Mouse (Mus musculus): Measurements from ENCODE around the gene Nr1h2. TPM values are rescaled to one million over a fixed set of nuclear protein-coding genes. Genes with fewer than 3 reads are reported as not detected.
A peak's percentile ranks its signal among the peaks of the same experiment; 100 is the strongest.

Nr1h2 gene
- polyA plus RNA-seq, 1 experiment from 2014 or later, result 57.2 TPM

GRCm38 (mm10) chr7:44550409-44550678, 3.4 kb downstream of the Nr1h2 start:
- H3K9ac ChIP-seq (replicated peaks; ENCODE audit: low read depth, low read length), result no peak overlapping the region
- peaks cover 11% of the 10 kb centered on the region; the same call in 1 of the 2 replicates for H3K36me3 ChIP-seq (ENCODE audit: control insufficient read depth, insufficient read depth, low read length)
- no peak overlapping the region for H3K27ac ChIP-seq (ENCODE audit: low read depth, low read length)
- no peak overlapping the region for H3K4me2 ChIP-seq (ENCODE audit: low read depth, low read length)
- no peak overlapping the region for H3K4me3 ChIP-seq (ENCODE audit: low read depth, low read length)
- no peaks in the 10 kb centered on the region for H3K27me3 ChIP-seq (ENCODE audit: control insufficient read depth, insufficient read depth, low read length)
- WGBS, result 96% methylated on average over 12 of the region's 12 CpGs
- no peak for ATAC-seq (ENCODE audit: low read depth)
- peaks cover 16% of the 10 kb centered on the region for H3K4me1 ChIP-seq (ENCODE audit: control insufficient read depth, insufficient read depth, low read length)
- H3K9me3 ChIP-seq (ENCODE audit: control insufficient read depth, low read length), result no peaks in the 10 kb centered on the region

DNA sequence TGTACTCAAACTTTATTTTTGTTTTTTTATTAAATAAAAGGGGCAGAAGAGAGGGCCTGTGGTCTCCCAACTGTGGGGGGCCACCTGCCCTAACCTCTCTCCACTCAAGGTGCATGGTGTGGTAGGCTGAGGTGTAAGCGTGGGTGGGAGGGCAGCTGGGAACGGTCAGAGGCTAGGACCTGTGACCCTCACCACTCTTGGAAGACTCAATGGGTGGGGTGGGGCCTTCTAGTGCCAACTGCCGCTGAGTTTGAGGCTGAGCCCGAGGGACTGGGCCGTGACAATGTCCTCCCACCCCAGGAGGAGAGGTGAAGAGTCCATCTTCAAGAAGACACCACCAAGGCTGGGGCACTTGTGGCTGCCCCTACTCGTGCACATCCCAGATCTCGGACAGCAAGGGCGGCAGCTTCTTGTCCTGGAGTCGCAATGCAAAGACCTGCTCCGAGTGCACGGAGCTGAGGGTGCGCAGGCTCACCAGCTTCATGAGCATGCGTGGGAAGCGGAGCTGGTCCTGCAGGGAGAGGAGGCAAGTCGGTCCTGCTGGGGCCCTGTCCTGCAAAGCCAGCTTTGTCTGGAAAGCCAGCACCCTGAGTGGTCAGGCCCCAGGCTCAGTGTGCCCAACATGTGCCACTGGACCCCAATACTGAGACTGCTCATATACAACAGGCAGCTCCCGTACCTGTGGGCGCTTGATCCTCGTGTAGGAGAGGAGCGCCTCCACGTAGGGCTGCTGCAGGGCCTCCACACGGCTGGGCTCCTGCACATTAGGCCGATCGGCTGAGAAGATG, 3.9 kb downstream of the Nr1h2 start:
- no peak for ATAC-seq (ENCODE audit: low read depth)
- Histone ChIP-seq H3K27ac (ENCODE audit: low read depth, low read length) (no peak overlapping the region), H3K4me2 (ENCODE audit: low read depth, low read length) (no peak overlapping the region), H3K36me3 (ENCODE audit: control insufficient read depth, insufficient read depth, low read length) (peaks cover 11% of the 10 kb centered on the region; the same call in 1 of the 2 replicates), H3K4me3 (ENCODE audit: low read depth, low read length) (no peak overlapping the region), H3K27me3 (ENCODE audit: control insufficient read depth, insufficient read depth, low read length) (no peaks in the 10 kb centered on the region), H3K9ac (replicated peaks; ENCODE audit: low read depth, low read length) (no peak overlapping the region), H3K4me1 (ENCODE audit: control insufficient read depth, insufficient read depth, low read length) (peaks cover 16% of the 10 kb centered on the region), H3K9me3 (ENCODE audit: control insufficient read depth, low read length) (no peaks in the 10 kb centered on the region)
- WGBS, result 95% methylated on average over 23 of the region's 23 CpGs

DNA sequence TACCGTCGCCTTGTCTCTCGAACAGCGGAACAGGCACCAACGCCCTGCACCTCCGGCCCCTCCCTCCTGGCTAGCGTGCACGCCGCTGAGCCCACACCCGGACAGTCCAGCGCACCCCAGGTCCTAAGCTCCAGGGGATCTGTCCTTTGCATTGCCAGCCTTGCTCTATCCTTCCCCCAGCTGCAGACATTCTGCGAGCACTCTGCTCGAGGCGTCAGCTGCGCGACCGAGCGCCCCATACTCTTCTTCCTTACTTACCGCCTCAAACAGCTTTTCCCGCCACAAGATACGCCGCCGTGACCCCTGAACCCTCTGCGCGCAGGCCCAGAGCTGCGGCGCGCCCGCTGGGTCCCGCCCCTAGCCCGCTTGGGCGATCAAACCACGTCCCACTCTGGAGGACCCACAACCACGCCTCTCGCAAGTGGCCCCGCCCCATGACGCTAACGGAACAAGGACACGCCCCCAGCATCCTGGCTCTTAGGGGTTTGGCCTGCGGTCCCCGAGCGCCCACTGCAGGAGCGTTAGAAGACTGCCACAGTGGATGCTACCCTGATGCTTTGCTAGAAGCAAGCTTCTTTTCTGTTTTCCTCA, 5.2 kb downstream of the Nr1h2 start, which contains the start of gene Pold1:
Pold1 (minus strand) TSS at position 353 of the 591 bp plus-strand sequence.
- ATAC-seq (ENCODE audit: low read depth), result peak; percentile 90
- peak within 1 kb of the TSS; percentile 41 for H3K9ac ChIP-seq (replicated peaks; ENCODE audit: low read depth, low read length)
- no peaks in the 10 kb centered on the region for H3K9me3 ChIP-seq (ENCODE audit: control insufficient read depth, low read length)
- peak within 1 kb of the TSS; percentile 86 for H3K4me2 ChIP-seq (ENCODE audit: low read depth, low read length)
- H3K4me3 ChIP-seq (ENCODE audit: low read depth, low read length), result peak within 1 kb of the TSS; percentile 49
- peaks cover 16% of the 10 kb centered on the region for H3K4me1 ChIP-seq (ENCODE audit: control insufficient read depth, insufficient read depth, low read length)
- WGBS, result under 1% methylated on average over 43 of the region's 43 CpGs
- H3K36me3 ChIP-seq (ENCODE audit: control insufficient read depth, insufficient read depth, low read length), result peaks cover 11% of the 10 kb centered on the region; the same call in 1 of the 2 replicates
- 0 out of 2 replicates have a peak within 1 kb of the TSS, but pooled peaks have one; percentile 2 for H3K27ac ChIP-seq (ENCODE audit: low read depth, low read length)
- H3K27me3 ChIP-seq (ENCODE audit: control insufficient read depth, insufficient read depth, low read length), result no peaks in the 10 kb centered on the region

DNA sequence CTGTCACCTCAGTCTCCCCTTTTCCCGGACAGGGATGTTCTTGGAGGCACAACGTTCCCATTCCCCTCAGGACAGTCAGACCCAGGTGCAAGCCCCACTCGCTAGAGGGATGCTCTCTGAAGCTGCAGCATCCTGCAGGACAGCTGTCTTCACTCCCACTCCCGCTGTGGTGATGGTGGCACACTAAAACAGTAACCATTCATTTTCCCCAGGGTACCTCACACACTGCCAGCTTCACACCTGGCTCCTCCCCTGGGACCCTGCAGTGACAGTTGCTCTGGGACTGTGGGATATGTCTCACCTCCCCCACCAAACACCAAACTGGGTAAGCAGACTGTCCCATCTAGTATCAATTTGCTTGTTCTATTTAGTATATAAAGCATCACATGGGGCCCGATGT, 6.0 kb downstream of the Nr1h2 start:
- H3K9me3 ChIP-seq (ENCODE audit: control insufficient read depth, low read length), result no peaks in the 10 kb centered on the region
- no peak for ATAC-seq (ENCODE audit: low read depth)
- H3K4me2 ChIP-seq (ENCODE audit: low read depth, low read length), result peak overlapping the region; percentile 86
- H3K27ac ChIP-seq (ENCODE audit: low read depth, low read length), result no peak overlapping the region
- H3K36me3 ChIP-seq (ENCODE audit: control insufficient read depth, insufficient read depth, low read length), result peaks cover 11% of the 10 kb centered on the region; the same call in 1 of the 2 replicates
- WGBS, result 13% methylated on average over 5 of the region's 5 CpGs
- H3K4me3 ChIP-seq (ENCODE audit: low read depth, low read length), result peak overlapping the region; percentile 49
- no peak overlapping the region; the same call in 1 of the 2 replicates for H3K9ac ChIP-seq (replicated peaks; ENCODE audit: low read depth, low read length)
- no peaks in the 10 kb centered on the region for H3K27me3 ChIP-seq (ENCODE audit: control insufficient read depth, insufficient read depth, low read length)
- H3K4me1 ChIP-seq (ENCODE audit: control insufficient read depth, insufficient read depth, low read length), result peaks cover 9% of the 10 kb centered on the region

DNA sequence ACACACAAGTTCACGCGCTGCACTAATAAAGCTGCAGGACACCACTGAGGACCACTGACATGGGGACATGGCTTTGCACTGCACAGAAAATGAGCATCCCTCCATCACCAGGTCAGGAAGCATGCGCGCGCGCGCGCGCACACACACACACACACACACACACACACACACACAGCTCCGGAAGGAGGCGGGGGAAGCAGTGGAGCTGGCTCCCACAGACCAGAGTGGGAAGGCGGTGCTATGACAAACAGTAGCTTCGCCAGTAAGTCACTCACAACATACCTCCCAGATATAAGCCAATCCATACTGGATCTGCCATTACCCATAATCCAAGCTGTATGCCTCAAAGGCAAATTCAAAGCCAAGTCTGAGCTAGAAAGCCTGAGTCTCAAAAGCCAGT, 6.7 kb downstream of the Nr1h2 start:
- 95% methylated on average over 13 of the region's 13 CpGs for WGBS
- no peak overlapping the region for H3K4me3 ChIP-seq (ENCODE audit: low read depth, low read length)
- H3K36me3 ChIP-seq (ENCODE audit: control insufficient read depth, insufficient read depth, low read length), result peaks cover 11% of the 10 kb centered on the region; the same call in 1 of the 2 replicates
- no peak for ATAC-seq (ENCODE audit: low read depth)
- peaks cover 6% of the 10 kb centered on the region for H3K4me1 ChIP-seq (ENCODE audit: control insufficient read depth, insufficient read depth, low read length)
- H3K27me3 ChIP-seq (ENCODE audit: control insufficient read depth, insufficient read depth, low read length), result no peaks in the 10 kb centered on the region
- no peak overlapping the region for H3K27ac ChIP-seq (ENCODE audit: low read depth, low read length)
- H3K9ac ChIP-seq (replicated peaks; ENCODE audit: low read depth, low read length), result no peak overlapping the region
- no peaks in the 10 kb centered on the region for H3K9me3 ChIP-seq (ENCODE audit: control insufficient read depth, low read length)
- H3K4me2 ChIP-seq (ENCODE audit: low read depth, low read length), result no peak overlapping the region

- 96% methylated on average over 3 of the region's 3 CpGs for WGBS
These were observed 7.5 kb downstream of the Nr1h2 start for GRCm38 (mm10) chr7:44546274-44546673.

DNA sequence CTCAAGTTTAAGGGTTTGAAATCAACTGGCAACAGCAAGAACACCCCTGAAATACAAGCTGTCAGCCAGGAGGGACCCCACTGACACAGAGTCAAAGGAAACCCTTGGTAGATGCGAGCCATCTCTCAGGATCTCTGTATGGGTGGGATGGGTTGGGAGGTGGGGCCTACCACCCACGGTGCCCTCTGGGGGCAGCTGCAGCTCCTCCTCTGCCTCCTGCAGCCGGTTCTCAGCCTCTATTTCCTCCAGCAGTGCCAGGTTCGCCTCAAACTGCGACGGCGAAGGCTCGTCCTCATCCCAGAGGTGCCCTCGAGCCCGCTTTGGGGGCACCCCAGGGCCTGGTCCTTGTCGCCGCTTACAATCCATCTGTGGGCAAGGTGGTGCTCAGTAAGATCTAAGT, 10.7 kb downstream of the Nr1h2 start:
- no peak for ATAC-seq (ENCODE audit: low read depth)
- H3K9ac ChIP-seq (replicated peaks; ENCODE audit: low read depth, low read length), result no peak overlapping the region
- 84% methylated on average over 12 of the region's 12 CpGs for WGBS

More at GRCm38 (mm10) chr7:44546274-44546673, 7.5 kb downstream of the Nr1h2 start:
- H3K9ac ChIP-seq (replicated peaks; ENCODE audit: low read depth, low read length), result no peak overlapping the region
- no peaks in the 10 kb centered on the region for H3K27me3 ChIP-seq (ENCODE audit: control insufficient read depth, insufficient read depth, low read length)
- no peak for ATAC-seq (ENCODE audit: low read depth)
- H3K4me1 ChIP-seq (ENCODE audit: control insufficient read depth, insufficient read depth, low read length), result peaks cover 6% of the 10 kb centered on the region
- no peaks in the 10 kb centered on the region for H3K9me3 ChIP-seq (ENCODE audit: control insufficient read depth, low read length)
- no peak overlapping the region for H3K4me2 ChIP-seq (ENCODE audit: low read depth, low read length)
- no peak overlapping the region for H3K27ac ChIP-seq (ENCODE audit: low read depth, low read length)
- H3K4me3 ChIP-seq (ENCODE audit: low read depth, low read length), result no peak overlapping the region
- peaks cover 7% of the 10 kb centered on the region; the same call in 1 of the 2 replicates for H3K36me3 ChIP-seq (ENCODE audit: control insufficient read depth, insufficient read depth, low read length)

DNA sequence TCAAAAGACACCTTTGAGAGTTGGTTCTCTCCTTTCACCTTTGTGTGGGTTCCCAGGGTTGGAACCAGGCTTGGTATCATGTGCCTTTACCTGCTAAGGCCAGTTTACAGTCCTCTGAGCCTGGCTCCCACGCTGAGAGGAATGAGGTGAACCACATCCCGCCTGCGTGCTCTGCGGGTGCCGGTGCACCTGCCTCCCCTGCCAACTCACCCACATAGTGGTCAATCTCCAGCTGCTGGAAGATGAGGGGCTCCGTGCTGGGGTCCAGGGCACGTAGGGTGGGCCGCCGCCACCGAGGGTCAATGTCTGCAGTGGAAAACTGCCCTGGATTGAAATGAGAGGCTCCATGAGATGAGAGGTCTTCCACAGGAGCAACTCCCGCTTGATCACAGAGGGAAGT, 11.2 kb downstream of the Nr1h2 start:
- Histone ChIP-seq H3K36me3 (ENCODE audit: control insufficient read depth, insufficient read depth, low read length) (0 out of 2 replicates have a peak, but pooled peaks cover 7% of the 10 kb centered on the region), H3K4me2 (ENCODE audit: low read depth, low read length) (no peak overlapping the region), H3K27me3 (ENCODE audit: control insufficient read depth, insufficient read depth, low read length) (no peaks in the 10 kb centered on the region), H3K4me3 (ENCODE audit: low read depth, low read length) (no peak overlapping the region), H3K9ac (replicated peaks; ENCODE audit: low read depth, low read length) (no peak overlapping the region), H3K27ac (ENCODE audit: low read depth, low read length) (no peak overlapping the region), H3K9me3 (ENCODE audit: control insufficient read depth, low read length) (no peaks in the 10 kb centered on the region), H3K4me1 (ENCODE audit: control insufficient read depth, insufficient read depth, low read length) (peaks cover under 1% of the 10 kb centered on the region)
- 96% methylated on average over 11 of the region's 11 CpGs for WGBS
- ATAC-seq (ENCODE audit: low read depth), result no peak

More for the DNA sequence above, 10.7 kb downstream of the Nr1h2 start:
- H3K4me3 ChIP-seq (ENCODE audit: low read depth, low read length), result no peak overlapping the region
- no peaks in the 10 kb centered on the region for H3K27me3 ChIP-seq (ENCODE audit: control insufficient read depth, insufficient read depth, low read length)
- H3K4me1 ChIP-seq (ENCODE audit: control insufficient read depth, insufficient read depth, low read length), result peaks cover 6% of the 10 kb centered on the region
- H3K27ac ChIP-seq (ENCODE audit: low read depth, low read length), result no peak overlapping the region
- H3K36me3 ChIP-seq (ENCODE audit: control insufficient read depth, insufficient read depth, low read length), result 0 out of 2 replicates have a peak, but pooled peaks cover 7% of the 10 kb centered on the region
- no peaks in the 10 kb centered on the region for H3K9me3 ChIP-seq (ENCODE audit: control insufficient read depth, low read length)
- H3K4me2 ChIP-seq (ENCODE audit: low read depth, low read length), result no peak overlapping the region

Data from neural tube, embryonic 14.5 days (tissue).